Mouse (Mus musculus) macrophage (primary cell): Measurements from ENCODE around the gene Tspan2. TPM values are rescaled to one million over a fixed set of nuclear protein-coding genes. Genes with fewer than 3 reads are reported as not detected.

Experiments
- H3K27ac ChIP-seq: fragments of 350-480 bp; formaldehyde crosslinking; 2 replicates; pipeline ENCODE4 v1.9.0; 2021
- H3K36me3 ChIP-seq: fragments of 350-480 bp; formaldehyde crosslinking; 2 replicates; pipeline ENCODE4 v1.9.0; 2021; ENCODE audit errors: inconsistent target
- H3K4me3 ChIP-seq: fragments of 350-480 bp; formaldehyde crosslinking; 2 replicates; pipeline ENCODE4 v1.9.0; 2021; ENCODE audit errors: inconsistent target
- H3K79me2 ChIP-seq: fragments of 350-480 bp; formaldehyde crosslinking; 2 replicates; pipeline ENCODE4 v1.9.0; 2021; ENCODE audit errors: inconsistent target
- WGBS: methylation state at CpG from one replicate; pipeline ENCODE4 v1.1.7; 2026; ENCODE audit warnings: inconsistent platforms; ENCODE audit not compliant: missing documents; 5-methylcytosine and 5-hydroxymethylcytosine counted together
- polyA plus RNA-seq: library from polyadenylated mRNA; stranded (reverse); fragments of 250-400 nt; gene quantifications from 3 replicates; pipeline ENCODE4 v1.2.4, GENCODE M21; 2018; ENCODE audit warnings: inconsistent platforms

Gene Tspan2
- polyA plus RNA-seq, 1 experiment from 2014 or later, result 0.13 TPM

GRCm38 (mm10) chr3:102743781-102744471 lies 9.6 kb downstream of the Tspan2 start:
- H3K36me3 ChIP-seq, result no peaks in the 10 kb centered on the region
- H3K79me2 ChIP-seq, result no peaks in the 10 kb centered on the region
- no peak overlapping the region for H3K27ac ChIP-seq
- H3K4me3 ChIP-seq, result no peak overlapping the region
- 93% methylated on average over 9 of the region's 9 CpGs for WGBS

- WGBS, result 10% methylated on average over 5 of the region's 5 CpGs
- no peaks in the 10 kb centered on the region for H3K36me3 ChIP-seq
- H3K79me2 ChIP-seq, result no peaks in the 10 kb centered on the region
- no peak overlapping the region for H3K27ac ChIP-seq
- H3K4me3 ChIP-seq, result no peak overlapping the region
These were observed 10.3 kb downstream of the Tspan2 start for GRCm38 (mm10) chr3:102744657-102745056.

GRCm38 (mm10) chr3:102746174-102746573 lies 11.8 kb downstream of the Tspan2 start:
- Histone ChIP-seq H3K4me3 (no peak overlapping the region), H3K79me2 (no peaks in the 10 kb centered on the region), H3K36me3 (no peaks in the 10 kb centered on the region), H3K27ac (no peak overlapping the region)
- 58% methylated on average over 4 of the region's 4 CpGs for WGBS

- Histone ChIP-seq H3K79me2 (no peaks in the 10 kb centered on the region), H3K4me3 (no peak overlapping the region), H3K36me3 (no peaks in the 10 kb centered on the region), H3K27ac (no peak overlapping the region)
- WGBS, result 83% methylated on average over 3 of the region's 3 CpGs
These were observed 13.7 kb downstream of the Tspan2 start for GRCm38 (mm10) chr3:102748038-102748437.

- H3K4me3 ChIP-seq, result no peak overlapping the region
- H3K79me2 ChIP-seq, result no peaks in the 10 kb centered on the region
- 69% methylated on average over 5 of the region's 5 CpGs for WGBS
- H3K27ac ChIP-seq, result no peak overlapping the region
- H3K36me3 ChIP-seq, result no peaks in the 10 kb centered on the region
These were observed 14.4 kb downstream of the Tspan2 start for GRCm38 (mm10) chr3:102748686-102749085.

- no peak overlapping the region for H3K27ac ChIP-seq
- H3K36me3 ChIP-seq, result no peaks in the 10 kb centered on the region
- 100% methylated on average over 5 of the region's 5 CpGs for WGBS
These were observed 16.8 kb downstream of the Tspan2 start for GRCm38 (mm10) chr3:102751136-102751535.

GRCm38 (mm10) chr3:102751536-102751935 lies 17.2 kb downstream of the Tspan2 start:
- Histone ChIP-seq H3K36me3 (no peaks in the 10 kb centered on the region), H3K79me2 (no peaks in the 10 kb centered on the region), H3K27ac (no peak overlapping the region), H3K4me3 (no peak overlapping the region)
- WGBS, result 88% methylated on average over 3 of the region's 3 CpGs

More at GRCm38 (mm10) chr3:102751136-102751535, 16.8 kb downstream of the Tspan2 start:
- no peaks in the 10 kb centered on the region for H3K79me2 ChIP-seq
- no peak overlapping the region for H3K4me3 ChIP-seq

GRCm38 (mm10) chr3:102752053-102752452 lies 17.7 kb downstream of the Tspan2 start:
- WGBS, result 93% methylated on average over 4 of the region's 4 CpGs

GRCm38 (mm10) chr3:102752457-102752856 lies 18.1 kb downstream of the Tspan2 start:
- WGBS, result 87% methylated on average over 5 of the region's 5 CpGs

More at GRCm38 (mm10) chr3:102752053-102752452, 17.7 kb downstream of the Tspan2 start:
- Histone ChIP-seq H3K36me3 (no peaks in the 10 kb centered on the region), H3K4me3 (no peak overlapping the region), H3K27ac (no peak overlapping the region), H3K79me2 (no peaks in the 10 kb centered on the region)

GRCm38 (mm10) chr3:102755801-102756200 lies 21.5 kb downstream of the Tspan2 start:
- Histone ChIP-seq H3K4me3 (no peak overlapping the region), H3K27ac (no peak overlapping the region), H3K36me3 (no peaks in the 10 kb centered on the region), H3K79me2 (no peaks in the 10 kb centered on the region)
- WGBS, result 17% methylated on average over 1 of the region's 1 CpGs

More at GRCm38 (mm10) chr3:102752457-102752856, 18.1 kb downstream of the Tspan2 start:
- Histone ChIP-seq H3K36me3 (no peaks in the 10 kb centered on the region), H3K27ac (no peak overlapping the region), H3K4me3 (no peak overlapping the region), H3K79me2 (no peaks in the 10 kb centered on the region)

- WGBS, result 94% methylated on average over 6 of the region's 6 CpGs
- H3K79me2 ChIP-seq, result no peaks in the 10 kb centered on the region
- H3K27ac ChIP-seq, result no peak overlapping the region
- no peaks in the 10 kb centered on the region for H3K36me3 ChIP-seq
- H3K4me3 ChIP-seq, result no peak overlapping the region
These were observed 22.7 kb downstream of the Tspan2 start for GRCm38 (mm10) chr3:102757019-102757418.

GRCm38 (mm10) chr3:102760236-102760635 lies 25.9 kb downstream of the Tspan2 start:
- WGBS, result 71% methylated on average over 3 of the region's 3 CpGs
- H3K36me3 ChIP-seq, result no peaks in the 10 kb centered on the region

GRCm38 (mm10) chr3:102762388-102762787 lies 28.1 kb downstream of the Tspan2 start:
- Histone ChIP-seq H3K4me3 (no peak overlapping the region), H3K27ac (no peak overlapping the region), H3K79me2 (no peaks in the 10 kb centered on the region), H3K36me3 (no peaks in the 10 kb centered on the region)
- 84% methylated on average over 3 of the region's 3 CpGs for WGBS

More at GRCm38 (mm10) chr3:102760236-102760635, 25.9 kb downstream of the Tspan2 start:
- Histone ChIP-seq H3K27ac (no peak overlapping the region), H3K4me3 (no peak overlapping the region), H3K79me2 (no peaks in the 10 kb centered on the region)

- Histone ChIP-seq H3K36me3 (no peaks in the 10 kb centered on the region), H3K79me2 (no peaks in the 10 kb centered on the region), H3K4me3 (no peak overlapping the region), H3K27ac (no peak overlapping the region)
- 82% methylated on average over 10 of the region's 10 CpGs for WGBS
These were observed 29.5 kb downstream of the Tspan2 start for GRCm38 (mm10) chr3:102763713-102764400.

- Histone ChIP-seq H3K27ac (no peak overlapping the region), H3K4me3 (no peak overlapping the region), H3K79me2 (no peaks in the 10 kb centered on the region), H3K36me3 (no peaks in the 10 kb centered on the region)
- 93% methylated on average over 7 of the region's 7 CpGs for WGBS
These were observed 30.5 kb downstream of the Tspan2 start for GRCm38 (mm10) chr3:102764850-102765249.
